Mouse (Mus musculus) bone marrow, adult 2 months (tissue): ENCODE results near the gene Slc24a5. TPM values are rescaled to one million over a fixed set of nuclear protein-coding genes. Genes with fewer than 3 reads are reported as not detected.
"Not testable (repeated sequence)": the region's sequence is repeated elsewhere in the genome, so short reads cannot be mapped to it uniquely, and the experiment has no call there.

ENCODE experiments used
- H3K27ac ChIP-seq: fragments of 200-500 bp; 2 replicates; pipeline ENCODE4 v1.5.1; 2012; ENCODE audit warnings: low read depth, mild to moderate bottlenecking, control low read depth, inconsistent platforms, low read length; ENCODE audit not compliant: control insufficient read depth, poor library complexity, insufficient read depth
- H3K4me1 ChIP-seq: fragments of 200-500 bp; 2 replicates; pipeline ENCODE4 v1.6.1; 2011; ENCODE audit warnings: low read length; ENCODE audit not compliant: control insufficient read depth, insufficient read depth
- H3K4me3 ChIP-seq: fragments of 200-500 bp; replicated peaks from 2 replicates; pipeline ENCODE3; 2011; ENCODE audit warnings: mild to moderate bottlenecking, low read depth, low read length, control low read depth; ENCODE audit not compliant: control insufficient read depth
- CTCF ChIP-seq: fragments of 200-500 bp; IDR thresholded peaks from 2 replicates; pipeline ENCODE4 v1.5.1; 2011; ENCODE audit warnings: low read length, control low read depth; ENCODE audit not compliant: control insufficient read depth, insufficient read depth
- POLR2A ChIP-seq: fragments of 200-500 bp; IDR thresholded peaks from 2 replicates; pipeline ENCODE4 v1.6.1; 2011; ENCODE audit warnings: low read depth, mild to moderate bottlenecking, control low read depth, low read length, borderline replicate concordance; ENCODE audit not compliant: control insufficient read depth
- WGBS: fragments of 180-500 bp; shearing (Covaris S2); methylation state at CpG from one replicate; pipeline ENCODE4 v1.1.7; 2018; 5-methylcytosine and 5-hydroxymethylcytosine counted together
- polyA plus RNA-seq: library from polyadenylated mRNA; stranded (reverse); fragments of >200 nt; gene quantifications from 2 replicates; pipeline ENCODE4 v1.2.4, GENCODE M21; 2011; ENCODE audit warnings: low replicate concordance; ENCODE audit not compliant: missing spikeins, insufficient read depth, insufficient read length

The Slc24a5 gene
- polyA plus RNA-seq, 1 experiment, result 6.2 TPM

DNA sequence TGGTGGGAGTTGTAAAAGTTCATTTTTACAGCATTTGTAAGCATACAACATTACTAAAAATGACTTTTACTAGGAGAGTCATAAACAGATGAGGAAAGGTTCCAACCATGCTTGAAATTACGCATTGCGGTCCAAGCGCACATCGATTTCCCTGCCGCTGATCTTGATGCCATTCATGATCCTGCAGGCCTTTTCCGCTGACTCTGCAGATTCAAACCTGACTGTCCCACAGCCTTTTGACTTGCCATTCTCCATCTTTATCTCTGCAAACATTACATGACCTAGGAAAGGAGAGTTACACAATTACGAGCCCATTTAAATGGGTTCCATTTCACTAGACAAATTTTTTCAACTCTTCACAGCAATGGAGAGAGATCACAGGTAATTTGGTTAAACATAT, 20.8 kb downstream of the Slc24a5 start:
- no peak overlapping the region for H3K27ac ChIP-seq
- TF ChIP-seq CTCF (no peak), POLR2A (no peak)
- 96% methylated on average over 7 of the region's 7 CpGs for WGBS

DNA sequence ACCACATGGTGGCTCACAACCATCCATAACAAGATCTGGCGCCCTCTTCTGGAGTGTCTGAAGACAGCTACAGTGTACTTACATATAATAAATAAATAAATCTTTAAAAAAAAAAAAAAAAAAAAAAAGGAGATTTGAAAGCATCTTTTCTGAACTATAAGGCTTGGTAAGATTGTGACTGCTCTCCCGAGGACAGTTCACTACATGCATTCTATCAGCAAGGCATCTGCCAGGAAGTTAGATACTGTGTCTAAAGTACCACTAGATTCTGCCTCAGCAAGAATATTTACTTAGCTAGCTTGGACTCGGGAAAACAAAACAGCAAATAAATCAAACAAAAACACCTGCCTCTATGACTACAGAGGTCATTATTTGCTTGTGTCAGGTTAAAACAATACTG, 24.2 kb downstream of the Slc24a5 start:
- not testable (repeated sequence) for H3K4me3 ChIP-seq, H3K4me1 ChIP-seq, H3K27ac ChIP-seq
- WGBS, result 81% methylated on average over 3 of the region's 3 CpGs

More for the DNA sequence above, 20.8 kb downstream of the Slc24a5 start:
- Histone ChIP-seq H3K4me1 (no peaks in the 10 kb centered on the region; the same call in 1 of the 2 replicates), H3K4me3 (no peak overlapping the region)

DNA sequence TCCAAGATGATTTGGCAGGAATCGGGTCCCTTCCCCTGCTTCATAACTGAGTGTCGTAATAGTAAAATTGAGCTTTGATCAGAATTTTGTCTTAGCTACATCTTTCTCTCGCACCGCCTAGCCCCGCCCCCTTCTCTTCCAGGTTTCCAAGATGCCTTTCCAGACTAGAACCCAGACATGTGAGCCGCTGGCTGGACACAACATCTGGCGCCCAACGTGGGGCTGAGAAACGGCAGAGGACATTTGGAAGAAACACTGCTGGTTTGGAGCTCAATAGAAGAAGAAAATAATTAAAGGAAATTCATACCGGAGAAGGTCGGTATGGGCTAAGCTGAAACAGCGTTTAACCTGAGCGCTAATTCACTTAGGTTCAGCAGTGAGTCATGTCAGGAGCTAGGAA, 36.6 kb downstream of the Slc24a5 start:
- H3K4me1 ChIP-seq, H3K4me3 ChIP-seq, H3K27ac ChIP-seq: not testable (repeated sequence)
- WGBS, result 96% methylated on average over 13 of the region's 13 CpGs

DNA sequence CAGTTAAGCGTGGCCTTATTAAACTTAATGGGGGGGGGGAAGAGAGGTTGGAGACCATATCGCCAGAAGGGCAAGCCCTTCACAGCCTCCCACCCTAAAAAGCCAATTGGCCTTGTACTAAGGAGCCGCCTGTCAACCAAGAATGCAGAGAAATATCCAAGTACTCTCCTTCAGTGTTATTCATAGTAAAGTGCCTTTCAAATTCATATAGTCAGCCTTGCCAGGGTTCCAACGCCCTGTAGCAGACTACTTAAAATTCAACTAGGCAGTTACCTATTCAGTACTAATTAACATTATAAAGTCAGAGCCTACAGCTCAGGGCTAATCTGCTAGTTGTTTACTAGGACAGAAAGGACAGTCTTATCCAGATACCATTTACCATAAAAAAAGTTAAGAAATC, 38.6 kb downstream of the Slc24a5 start:
- not testable (repeated sequence) for H3K4me1 ChIP-seq, H3K4me3 ChIP-seq, H3K27ac ChIP-seq
- WGBS, result 96% methylated on average over 4 of the region's 4 CpGs

DNA sequence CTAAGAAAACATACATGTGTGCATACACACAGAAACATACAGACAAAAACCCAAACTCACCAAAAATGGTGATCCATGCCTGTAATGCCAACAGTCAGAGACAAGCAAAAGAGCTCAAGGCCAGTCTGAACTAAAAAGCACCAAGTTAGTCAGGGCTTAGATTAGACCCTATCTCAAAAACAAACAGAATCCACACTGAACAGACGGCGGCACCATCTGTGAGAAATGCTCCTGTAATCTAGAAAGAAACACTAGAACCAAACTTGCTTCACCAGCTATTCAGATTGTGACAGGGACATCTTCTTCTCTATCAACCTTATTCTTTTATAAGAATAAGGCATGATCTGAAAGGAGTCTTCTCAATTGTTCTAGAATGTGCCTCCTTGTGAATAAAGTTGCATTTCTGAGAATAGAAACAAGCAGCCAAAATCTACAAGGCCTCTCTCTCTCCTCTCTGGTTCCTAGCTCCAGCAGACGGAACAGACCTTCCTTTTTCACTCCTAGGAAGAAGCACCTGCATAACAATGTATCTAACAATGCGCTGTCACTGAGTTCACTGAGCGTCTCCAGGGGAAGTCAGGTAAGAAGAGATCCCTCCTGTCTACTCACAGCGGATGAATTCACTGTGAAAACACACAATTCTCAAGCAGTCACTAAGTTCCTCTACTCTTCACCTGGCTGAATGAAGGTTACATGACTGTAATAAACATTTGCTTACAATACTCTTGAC, 51.6 kb downstream of the Slc24a5 start:
- 81% methylated on average over 6 of the region's 6 CpGs for WGBS
- no peak for TF ChIP-seq POLR2A
- H3K4me3 ChIP-seq, result no peak overlapping the region
- H3K27ac ChIP-seq, result no peak overlapping the region
- no peaks in the 10 kb centered on the region; the same call in 1 of the 2 replicates for H3K4me1 ChIP-seq

DNA sequence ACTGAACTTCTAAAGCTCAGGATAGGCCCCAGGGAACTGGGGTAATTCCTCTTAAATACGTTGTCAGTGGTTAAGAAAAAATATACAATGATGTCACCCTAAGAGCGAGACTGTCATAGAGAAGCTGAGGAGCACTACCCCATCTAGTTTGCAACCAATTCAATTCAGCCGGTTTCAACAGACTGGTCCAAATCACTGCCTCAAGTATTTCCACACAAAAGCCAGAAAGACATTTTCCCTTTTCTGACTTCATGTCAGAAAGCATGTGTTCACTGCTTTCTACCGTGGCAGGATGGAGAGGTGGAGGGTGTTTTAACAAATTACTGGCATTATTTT, 54.3 kb downstream of the Slc24a5 start:
- H3K4me3 ChIP-seq, result peak overlapping the region; percentile 86
- TF ChIP-seq POLR2A, result no peak
- TF ChIP-seq CTCF, result no peak
- H3K4me1 ChIP-seq, result no peaks in the 10 kb centered on the region; the same call in 1 of the 2 replicates
- H3K27ac ChIP-seq, result no peak overlapping the region
- WGBS, result 34% methylated on average over 4 of the region's 4 CpGs

DNA sequence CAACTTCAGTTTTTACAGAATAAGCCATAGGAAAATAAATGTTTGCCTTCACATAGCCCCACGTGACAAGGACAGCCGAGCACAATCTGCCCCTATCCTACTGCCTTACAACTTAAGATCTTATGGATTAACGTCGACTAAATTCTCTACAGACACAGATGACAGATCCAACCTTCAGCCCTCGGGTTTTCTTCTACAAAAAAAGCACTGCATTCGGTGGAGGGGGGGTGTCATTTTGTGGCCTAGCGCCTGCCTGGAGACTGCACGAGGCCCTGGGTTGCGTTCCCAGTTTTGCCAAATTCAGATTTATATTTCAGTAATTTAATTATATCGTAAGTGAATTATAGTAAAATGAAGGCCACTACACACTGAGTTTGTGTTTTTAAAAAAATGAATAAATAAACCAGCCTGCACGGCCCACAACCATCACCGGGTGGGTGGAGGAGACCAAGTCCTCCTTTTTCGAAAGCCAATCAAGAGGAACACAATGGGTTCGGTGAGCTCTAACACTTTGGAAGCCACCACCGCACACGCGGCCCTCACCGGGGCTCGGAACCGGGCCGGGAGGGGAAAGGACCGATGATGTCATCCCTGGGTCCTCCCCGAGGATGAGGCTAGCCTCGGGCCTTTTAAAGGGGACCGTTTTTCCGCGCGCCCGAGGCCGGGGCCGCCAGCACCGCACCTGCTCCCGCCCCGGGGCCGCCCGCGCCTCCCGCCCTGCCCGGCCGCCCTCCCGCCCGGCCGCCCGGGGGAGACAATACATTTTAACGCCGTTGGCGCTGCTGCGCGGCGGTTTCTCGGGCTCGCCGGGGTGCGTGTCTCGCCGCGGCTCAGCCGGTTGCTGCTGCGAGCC, 54.9 kb downstream of the Slc24a5 start:
- Histone ChIP-seq H3K27ac (peak overlapping the region; percentile 36; the same call in 1 of the 2 replicates), H3K4me1 (no peaks in the 10 kb centered on the region; the same call in 1 of the 2 replicates), H3K4me3 (peak overlapping the region; percentile 86)
- TF ChIP-seq POLR2A (no peak), CTCF (no peak)
- WGBS, result 4% methylated on average over 53 of the region's 59 CpGs

DNA sequence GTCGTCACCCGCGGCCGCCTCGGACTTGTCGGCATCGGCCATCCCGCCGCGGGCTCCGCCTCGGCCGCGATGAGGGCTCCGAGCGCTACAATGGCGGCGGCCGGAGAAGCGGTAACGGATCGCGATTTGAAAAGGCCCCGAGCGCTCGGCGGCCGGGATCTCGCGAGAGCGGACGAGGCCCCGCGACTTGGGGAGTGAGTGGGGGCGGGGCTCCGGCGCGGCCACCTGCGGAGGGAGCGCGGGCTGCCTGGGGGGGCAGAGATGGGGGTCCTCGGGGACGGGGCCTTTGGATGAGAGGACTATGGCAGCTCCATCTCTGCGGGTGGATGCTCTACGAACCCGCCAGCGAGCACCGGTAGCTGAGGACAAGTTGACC, 55.5 kb downstream of the Slc24a5 start, which contains the start of gene Myef2:
Gene Myef2, minus strand, starts transcription at position 185 of the 376 bp plus-strand sequence.
- Histone ChIP-seq H3K4me1 (no peaks in the 10 kb centered on the region; the same call in 1 of the 2 replicates), H3K4me3 (peak within 1 kb of the TSS; percentile 86), H3K27ac (peak within 1 kb of the TSS; percentile 36; the same call in 1 of the 2 replicates)
- TF ChIP-seq CTCF, result no peak
- no peak for TF ChIP-seq POLR2A
- 2% methylated on average over 45 of the region's 48 CpGs for WGBS

DNA sequence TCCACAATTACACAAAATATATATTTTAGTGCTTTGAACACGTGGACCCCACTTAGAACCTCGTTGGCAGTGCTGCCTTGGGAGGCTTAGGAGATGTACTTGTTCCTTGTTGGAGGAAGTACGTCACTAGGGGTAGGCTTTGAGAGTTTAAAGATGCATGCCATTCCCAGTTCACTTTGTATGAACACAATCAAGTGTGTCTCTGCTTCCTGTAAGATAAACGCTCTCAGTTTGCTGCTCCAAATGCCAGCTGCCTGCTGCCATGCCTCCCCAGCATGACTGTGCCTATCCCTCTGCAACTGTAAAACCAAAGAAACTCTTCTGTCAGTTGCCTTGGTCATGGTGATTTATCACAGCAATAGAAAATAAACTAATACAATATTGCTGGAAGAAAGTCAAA, 57.9 kb downstream of the Slc24a5 start:
- 28% methylated on average over 4 of the region's 4 CpGs for WGBS
- H3K27ac ChIP-seq, result no peak overlapping the region
- no peak for TF ChIP-seq CTCF
- TF ChIP-seq POLR2A, result no peak

More for the DNA sequence above, 57.9 kb downstream of the Slc24a5 start:
- no peak overlapping the region for H3K4me3 ChIP-seq
- H3K4me1 ChIP-seq, result no peaks in the 10 kb centered on the region; the same call in 1 of the 2 replicates
